Mouse (Mus musculus) ES-Bruce4 (cell line): ENCODE results near the gene Ric3.

Experiments used
- CTCF ChIP-seq: IDR thresholded peaks from one replicate; pipeline ENCODE4 v1.8.1; 2011; ENCODE audit warnings: low read depth, low read length
- EP300 ChIP-seq: IDR thresholded peaks from 2 replicates; pipeline ENCODE4 v1.6.1; 2011; ENCODE audit warnings: low read depth, low read length; ENCODE audit not compliant: insufficient read depth
- POLR2A ChIP-seq: IDR thresholded peaks from one replicate; pipeline ENCODE4 v1.8.1; 2011; ENCODE audit warnings: low read length; ENCODE audit not compliant: insufficient read depth

- TF ChIP-seq POLR2A (no peak), CTCF (no peak), EP300 (no peak)
Observed at GRCm38 (mm10) chr7:109083113-109083812, at the start of gene Ric3.
